24 mouse cellular contexts compared by ENCODE assay signal in the genomic region with DNA sequence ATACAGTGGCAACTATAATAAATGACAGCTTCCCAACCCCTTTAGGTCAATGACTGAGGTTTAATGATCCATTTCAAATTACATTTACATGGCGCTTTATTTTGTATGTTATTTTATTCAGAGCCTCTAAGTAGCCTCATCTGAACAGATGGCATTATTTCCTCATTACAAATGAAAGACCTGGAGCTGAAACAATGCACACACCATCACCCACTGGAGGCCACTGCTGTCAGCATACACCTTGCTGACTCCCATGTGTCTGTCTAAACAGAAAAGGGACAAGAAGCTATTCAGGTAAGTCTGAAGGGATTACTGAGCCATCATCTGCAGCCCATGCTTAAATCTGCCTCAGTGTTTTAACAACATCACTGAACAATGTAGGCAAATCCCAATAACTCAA.
DNase-seq lines count a peak whose midpoint lies in the region; ATAC-seq lines count a peak whose summit lies in the region.
"Had no signal": no experiment of that assay in that cellular context is flagged by ENCODE, and none has a peak within 500 bp of the region (broad histone marks: within the 10 kb centered on the region; RNA-seq: fewer than 3 reads in every experiment).

No protein-coding gene starts in this region.

- no peaks in the 10 kb centered on the region for H3K36me3 ChIP-seq in hindbrain, embryonic 13.5 days
- no peaks in the 10 kb centered on the region for H3K36me3 ChIP-seq in hindbrain, embryonic 12.5 days
- no peaks in the 10 kb centered on the region for H3K36me3 ChIP-seq in neural tube, embryonic 13.5 days
- H3K36me3 ChIP-seq: heart, embryonic 12.5 days; neural tube, embryonic 12.5 days had no signal

- H3K9ac ChIP-seq in hindbrain, embryonic 13.5 days: no peak overlapping the region
- H3K9ac ChIP-seq in hindbrain, embryonic 12.5 days: no peak overlapping the region
- peak overlapping the region; percentile 4; the same call in 1 of the 2 replicates for H3K9ac ChIP-seq in neural tube, embryonic 13.5 days
- H3K9ac ChIP-seq: heart, embryonic 12.5 days; limb, embryonic 13.5 days; liver, embryonic 12.5 days; neural tube, embryonic 12.5 days had no signal

- 60% methylated on average over 1 of the region's 1 CpGs for WGBS in hindbrain, embryonic 13.5 days
- 58% methylated on average over 1 of the region's 1 CpGs for WGBS in hindbrain, embryonic 12.5 days
- WGBS in neural tube, embryonic 13.5 days: 30% methylated on average over 1 of the region's 1 CpGs

- no peak overlapping the region for H3K4me2 ChIP-seq in hindbrain, embryonic 13.5 days
- H3K4me2 ChIP-seq in hindbrain, embryonic 12.5 days (replicated peaks): no peak overlapping the region
- H3K4me2 ChIP-seq in neural tube, embryonic 13.5 days: no peak overlapping the region
- H3K4me2 ChIP-seq: heart, embryonic 12.5 days; limb, embryonic 13.5 days; liver, embryonic 12.5 days; midbrain, embryonic 11.5 days; neural tube, embryonic 12.5 days had no signal

- DNase-seq in cerebellum, postnatal 10 days: no peak
- DNase-seq in neural tube, embryonic 10.5 days (ENCODE audit: extremely low spot score, low spot score): no peak
- DNase-seq in testis, postnatal 10 days (ENCODE audit: low spot score): no peak
- DNase-seq in thymus, postnatal 14 days: no peak
- DNase-seq: adrenal gland, adult 8-10 months; gastrocnemius, postnatal 14 days; heart, adult 11 months; heart, postnatal 10 days; kidney, postnatal 36 days; lung, adult 18-20 months; lung, postnatal 10 days; thymus, adult 2 months had no signal

- peak; percentile 49; the same call in 1 of the 2 replicates for ATAC-seq in cerebellum, adult (ENCODE audit: insufficient number of reproducible peaks, low FRiP score, low TSS enrichment)
- ATAC-seq in hindbrain, embryonic 13.5 days (ENCODE audit: low FRiP score): no peak
- ATAC-seq in hindbrain, embryonic 12.5 days (ENCODE audit: low FRiP score): no peak
- ATAC-seq in neural tube, embryonic 13.5 days (ENCODE audit: low read depth): peak; percentile 63
- ATAC-seq: activated CD4-positive, CD25-positive, alpha-beta regulatory T cell, adult 4 months; intestine, postnatal 0 days; liver, embryonic 12.5 days had no signal

- peaks cover 66% of the 10 kb centered on the region for H3K4me1 ChIP-seq in hindbrain, embryonic 13.5 days (replicated peaks)
- peaks cover 31% of the 10 kb centered on the region for H3K4me1 ChIP-seq in hindbrain, embryonic 12.5 days
- peaks cover 70% of the 10 kb centered on the region for H3K4me1 ChIP-seq in neural tube, embryonic 13.5 days (replicated peaks)

- no peaks in the 10 kb centered on the region for H3K9me3 ChIP-seq in hindbrain, embryonic 13.5 days
- no peaks in the 10 kb centered on the region for H3K9me3 ChIP-seq in hindbrain, embryonic 12.5 days (replicated peaks)
- H3K9me3 ChIP-seq in neural tube, embryonic 13.5 days: no peaks in the 10 kb centered on the region
- H3K9me3 ChIP-seq: embryonic facial prominence, embryonic 10.5 days; heart, embryonic 12.5 days; limb, embryonic 13.5 days; liver, embryonic 12.5 days; neural tube, embryonic 12.5 days had no signal

- H3K4me3 ChIP-seq in hindbrain, embryonic 13.5 days: no peak overlapping the region
- H3K4me3 ChIP-seq in hindbrain, embryonic 12.5 days: no peak overlapping the region
- H3K4me3 ChIP-seq in neural tube, embryonic 13.5 days: no peak overlapping the region
- H3K4me3 ChIP-seq: embryonic facial prominence, embryonic 10.5 days; heart, embryonic 12.5 days; limb, embryonic 13.5 days; liver, embryonic 12.5 days; neural tube, embryonic 12.5 days had no signal

- no peaks in the 10 kb centered on the region for H3K27me3 ChIP-seq in hindbrain, embryonic 13.5 days
- no peaks in the 10 kb centered on the region for H3K27me3 ChIP-seq in hindbrain, embryonic 12.5 days
- no peaks in the 10 kb centered on the region for H3K27me3 ChIP-seq in neural tube, embryonic 13.5 days
- H3K27me3 ChIP-seq: heart, embryonic 12.5 days; limb, embryonic 13.5 days; liver, embryonic 12.5 days; neural tube, embryonic 12.5 days had no signal

- H3K27ac ChIP-seq in hindbrain, embryonic 13.5 days: peak overlapping the region; percentile 78
- no peak overlapping the region for H3K27ac ChIP-seq in hindbrain, embryonic 12.5 days
- H3K27ac ChIP-seq in neural tube, embryonic 13.5 days (replicated peaks): peak overlapping the region; percentile 55
- H3K27ac ChIP-seq: embryonic facial prominence, embryonic 10.5 days; limb, embryonic 13.5 days; liver, embryonic 12.5 days; neural tube, embryonic 12.5 days had no signal

Comparison
In these comparisons a context has a peak if more than half of its experiments do, and no peak if none do; other contexts are left out.
1. ATAC-seq: peak in cerebellum, adult (single experiment) and neural tube, embryonic 13.5 days (single experiment); none in hindbrain, embryonic 13.5 days (single experiment) and hindbrain, embryonic 12.5 days (single experiment).